ENCODE assay signal across 10 mouse cellular contexts in genomic region chr14:121646617-121647016, GRCm38 (mm10).
A peak's percentile ranks its signal among the peaks of the same experiment; 100 is the strongest.
DNase-seq lines count a peak whose midpoint lies in the region; ATAC-seq and TF ChIP-seq lines count a peak whose summit lies in the region.
"Had no signal": no experiment of that assay in that cellular context is flagged by ENCODE, and none has a peak within 500 bp of the region (broad histone marks: within the 10 kb centered on the region; RNA-seq: fewer than 3 reads in every experiment).

No protein-coding gene starts in this region.

- H3K9me3 ChIP-seq in heart, embryonic 10.5 days: no peaks in the 10 kb centered on the region
- H3K9me3 ChIP-seq in liver, postnatal 0 days (ENCODE audit: low read length): no peaks in the 10 kb centered on the region
- H3K9me3 ChIP-seq in midbrain, embryonic 16.5 days (replicated peaks; ENCODE audit: control insufficient read depth, low read length, poor library complexity, severe bottlenecking): no peaks in the 10 kb centered on the region
- H3K9me3 ChIP-seq: hindbrain, embryonic 12.5 days had no signal

- peak overlapping the region; percentile 56 for H3K27ac ChIP-seq in layer of hippocampus, adult 2 months
- peak overlapping the region; percentile 71 for H3K27ac ChIP-seq in heart, embryonic 10.5 days
- peak overlapping the region; percentile 41; the same call in 1 of the 2 replicates for H3K27ac ChIP-seq in liver, postnatal 0 days (ENCODE audit: low read depth)
- no peak overlapping the region for H3K27ac ChIP-seq in midbrain, embryonic 16.5 days (ENCODE audit: low read length)
- H3K27ac ChIP-seq: hindbrain, embryonic 12.5 days had no signal

- WGBS in heart, embryonic 10.5 days: 26% methylated on average over 10 of the region's 10 CpGs
- 30% methylated on average over 10 of the region's 10 CpGs for WGBS in liver, postnatal 0 days (ENCODE audit: insufficient replicate concordance)
- 87% methylated on average over 10 of the region's 10 CpGs for WGBS in midbrain, embryonic 16.5 days

- H3K9ac ChIP-seq in liver, postnatal 0 days (replicated peaks): no peak overlapping the region
- no peak overlapping the region for H3K9ac ChIP-seq in midbrain, embryonic 16.5 days (ENCODE audit: low read depth, low read length)
- H3K9ac ChIP-seq: hindbrain, embryonic 12.5 days had no signal

- peaks cover 4% of the 10 kb centered on the region; the same call in 1 of the 2 replicates for H3K36me3 ChIP-seq in heart, embryonic 10.5 days
- no peaks in the 10 kb centered on the region for H3K36me3 ChIP-seq in liver, postnatal 0 days (replicated peaks; ENCODE audit: insufficient read depth, low read length)
- peaks cover 5% of the 10 kb centered on the region; the same call in 1 of the 2 replicates for H3K36me3 ChIP-seq in midbrain, embryonic 16.5 days (ENCODE audit: control insufficient read depth, insufficient read depth, low read length)

- H3K4me1 ChIP-seq in heart, embryonic 10.5 days: peaks cover 24% of the 10 kb centered on the region
- peaks cover 7% of the 10 kb centered on the region for H3K4me1 ChIP-seq in liver, postnatal 0 days (ENCODE audit: insufficient read depth)
- no peaks in the 10 kb centered on the region for H3K4me1 ChIP-seq in midbrain, embryonic 16.5 days (ENCODE audit: control insufficient read depth, insufficient read depth, low read length)

- ATAC-seq in liver, postnatal 0 days: no peak
- no peak for ATAC-seq in midbrain, embryonic 16.5 days
- ATAC-seq: Patski had no signal

- DNase-seq in layer of hippocampus, adult 2 months (ENCODE audit: low spot score in 2 of 2): no peak
- DNase-seq in layer of hippocampus, postnatal 25 days (ENCODE audit: extremely low spot score in 1 of 2, low spot score in 1 of 2): no peak
- DNase-seq in cerebellum, adult 9-10 months: peak; percentile 76
- DNase-seq in heart, embryonic 10.5 days (ENCODE audit: low spot score): no peak
- DNase-seq in liver, postnatal 0 days: no peak
- no peak for DNase-seq in neural tube, embryonic 10.5 days (ENCODE audit: extremely low spot score, low spot score)

- no peaks in the 10 kb centered on the region for H3K27me3 ChIP-seq in heart, embryonic 10.5 days (ENCODE audit: insufficient read depth, poor library complexity, severe bottlenecking)
- H3K27me3 ChIP-seq in liver, postnatal 0 days (ENCODE audit: insufficient read depth, low read length): no peaks in the 10 kb centered on the region
- no peaks in the 10 kb centered on the region for H3K27me3 ChIP-seq in midbrain, embryonic 16.5 days (ENCODE audit: control insufficient read depth, insufficient read depth, low read depth, low read length)
- H3K27me3 ChIP-seq: hindbrain, embryonic 12.5 days; Patski had no signal

- no peak for TF ChIP-seq EP300 in liver, postnatal 0 days (IDR thresholded peaks at IDR 0.05; ENCODE audit: low read depth)

- H3K4me3 ChIP-seq in layer of hippocampus, adult 2 months: no peak overlapping the region
- H3K4me3 ChIP-seq in heart, embryonic 10.5 days: no peak overlapping the region; the same call in 1 of the 2 replicates
- no peak overlapping the region for H3K4me3 ChIP-seq in liver, postnatal 0 days (ENCODE audit: low read depth, low read length)
- H3K4me3 ChIP-seq in midbrain, embryonic 16.5 days (ENCODE audit: low read depth, low read length): no peak overlapping the region
- H3K4me3 ChIP-seq: hindbrain, embryonic 12.5 days; myocyte had no signal

- H3K4me2 ChIP-seq in liver, postnatal 0 days (ENCODE audit: low read depth, low read length): peak overlapping the region; percentile 7; the same call in 1 of the 2 replicates
- H3K4me2 ChIP-seq in midbrain, embryonic 16.5 days (ENCODE audit: low read length): no peak overlapping the region
- H3K4me2 ChIP-seq: hindbrain, embryonic 12.5 days had no signal

- TF ChIP-seq CTCF in layer of hippocampus, adult 2 months (conservative IDR thresholded peaks at IDR 0.05): no peak
- no peak for TF ChIP-seq CTCF in liver, postnatal 0 days (IDR thresholded peaks at IDR 0.05; ENCODE audit: low read depth)
